Mouse (Mus musculus): Measurements from ENCODE around the gene Prpf3.

DNA sequence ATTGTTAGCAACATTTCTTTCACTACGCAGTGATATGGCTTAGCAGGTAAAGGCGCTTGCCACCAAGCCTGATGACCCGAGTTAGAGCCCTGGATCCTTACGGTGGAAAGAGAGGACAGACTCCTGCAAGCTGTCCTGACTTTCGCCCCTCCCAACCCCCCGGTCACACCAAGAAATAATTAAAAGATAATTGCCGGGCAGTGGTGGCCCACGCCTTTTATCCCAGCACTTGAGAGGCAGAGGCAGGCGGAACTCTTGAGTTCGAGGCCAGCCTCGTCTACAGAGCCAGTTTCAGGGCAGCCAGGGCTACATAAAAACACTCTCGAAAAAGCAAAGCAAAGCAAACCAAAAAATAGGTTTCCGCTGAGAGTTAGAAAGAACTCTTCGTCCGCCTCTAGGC lies 15.3 kb upstream of the Prpf3 start:
- TF ChIP-seq POLR2A (IDR thresholded peaks at IDR 0.05; ENCODE audit: insufficient read depth, low read length) (no peak), EP300 (IDR thresholded peaks at IDR 0.05; ENCODE audit: insufficient read depth, low read depth, low read length) (no peak), CTCF (IDR thresholded peaks at IDR 0.05; ENCODE audit: low read depth, low read length) (no peak)

All from ES-Bruce4 (cell line).